Mouse (Mus musculus): ENCODE measurements at regions not wholly inside any gene's neighbourhood (a gene's known extent, or its start where the extent isn't known, plus 50 kb on each side); places are given as distances from the start of the nearest gene placed in this dataset.

GRCm38 (mm10) chr8:125317584-125317991 is 252.0 kb downstream of the Sipa1l2 start:
- no peaks in the 10 kb centered on the region for H3K9me3 ChIP-seq
- 94% methylated on average over 6 of the region's 6 CpGs for WGBS
- no peak overlapping the region for H3K9ac ChIP-seq
- H3K27me3 ChIP-seq (replicated peaks), result no peaks in the 10 kb centered on the region
- no peak overlapping the region for H3K27ac ChIP-seq
- H3K36me3 ChIP-seq, result no peaks in the 10 kb centered on the region
- no peak overlapping the region for H3K4me3 ChIP-seq (replicated peaks)
- H3K4me2 ChIP-seq (replicated peaks), result no peak overlapping the region
- no peaks in the 10 kb centered on the region for H3K4me1 ChIP-seq (replicated peaks)
- ATAC-seq, result no peak

- Histone ChIP-seq H3K4me1 (replicated peaks) (peaks cover 8% of the 10 kb centered on the region; the same call in 1 of the 2 replicates), H3K9me3 (no peaks in the 10 kb centered on the region), H3K27ac (no peak overlapping the region), H3K36me3 (no peaks in the 10 kb centered on the region), H3K9ac (no peak overlapping the region), H3K4me3 (replicated peaks) (no peak overlapping the region), H3K27me3 (replicated peaks) (no peaks in the 10 kb centered on the region), H3K4me2 (replicated peaks) (no peak overlapping the region)
- WGBS, result 85% methylated on average over 4 of the region's 4 CpGs
- ATAC-seq, result no peak
Measured at GRCm38 (mm10) chr8:125315736-125316135, 253.9 kb downstream of the Sipa1l2 start.

GRCm38 (mm10) chr8:125314996-125315395 is 254.6 kb downstream of the Sipa1l2 start:
- no peak overlapping the region for H3K9ac ChIP-seq
- H3K36me3 ChIP-seq, result no peaks in the 10 kb centered on the region
- no peaks in the 10 kb centered on the region for H3K9me3 ChIP-seq
- WGBS, result 86% methylated on average over 6 of the region's 6 CpGs
- H3K4me2 ChIP-seq (replicated peaks), result no peak overlapping the region
- no peak overlapping the region for H3K27ac ChIP-seq
- no peaks in the 10 kb centered on the region for H3K27me3 ChIP-seq (replicated peaks)
- ATAC-seq, result no peak
- H3K4me1 ChIP-seq (replicated peaks), result peaks cover 12% of the 10 kb centered on the region; the same call in 1 of the 2 replicates
- H3K4me3 ChIP-seq (replicated peaks), result no peak overlapping the region

- H3K27ac ChIP-seq, result no peak overlapping the region
- H3K4me3 ChIP-seq (replicated peaks), result no peak overlapping the region
- H3K36me3 ChIP-seq, result no peaks in the 10 kb centered on the region
- H3K9me3 ChIP-seq, result no peaks in the 10 kb centered on the region
- 71% methylated on average over 10 of the region's 10 CpGs for WGBS
- no peaks in the 10 kb centered on the region for H3K27me3 ChIP-seq (replicated peaks)
- H3K4me1 ChIP-seq (replicated peaks), result peaks cover 14% of the 10 kb centered on the region; the same call in 1 of the 2 replicates
- ATAC-seq, result no peak
- no peak overlapping the region for H3K4me2 ChIP-seq (replicated peaks)
- no peak overlapping the region for H3K9ac ChIP-seq
Measured at GRCm38 (mm10) chr8:125314221-125314984, 255.2 kb downstream of the Sipa1l2 start.

GRCm38 (mm10) chr8:125311228-125312053 is 257.4 kb downstream of the Disc1 start:
- WGBS, result 34% methylated on average over 11 of the region's 11 CpGs
- Histone ChIP-seq H3K27me3 (replicated peaks) (no peaks in the 10 kb centered on the region), H3K4me2 (replicated peaks) (no peak overlapping the region)

More at GRCm38 (mm10) chr8:125311228-125312053, 257.4 kb downstream of the Disc1 start:
- H3K4me1 ChIP-seq (replicated peaks), result peaks cover 21% of the 10 kb centered on the region; the same call in 1 of the 2 replicates
- no peak overlapping the region for H3K9ac ChIP-seq
- no peak overlapping the region for H3K27ac ChIP-seq
- no peaks in the 10 kb centered on the region for H3K36me3 ChIP-seq
- H3K9me3 ChIP-seq, result no peaks in the 10 kb centered on the region
- no peak overlapping the region for H3K4me3 ChIP-seq (replicated peaks)
- no peak for ATAC-seq

Measured in intestine, embryonic 15.5 days (tissue).